ENCODE assay signal across 7 mouse cellular contexts in genomic region chr16:10542698-10543365, GRCm38 (mm10). TPM values are rescaled to one million over a fixed set of nuclear protein-coding genes. Genes with fewer than 3 reads are reported as not detected.
DNase-seq lines count a peak whose midpoint lies in the region; ATAC-seq lines count a peak whose summit lies in the region.

Gene Dexi, minus strand, starts transcription at chr16:10543054.

- H3K4me3 ChIP-seq in intestine, embryonic 15.5 days (replicated peaks), result peak within 1 kb of the TSS; percentile 90
- peak within 1 kb of the TSS; percentile 81 for H3K4me3 ChIP-seq in midbrain, embryonic 10.5 days

- H3K4me2 ChIP-seq in intestine, embryonic 15.5 days (replicated peaks), result peak within 1 kb of the TSS; percentile 90

- peak within 1 kb of the TSS; percentile 88 for H3K9ac ChIP-seq in intestine, embryonic 15.5 days

- peaks cover 27% of the 10 kb centered on the region for H3K4me1 ChIP-seq in intestine, embryonic 15.5 days (replicated peaks)
- peaks cover 55% of the 10 kb centered on the region for H3K4me1 ChIP-seq in midbrain, embryonic 10.5 days

- no peaks in the 10 kb centered on the region for H3K27me3 ChIP-seq in intestine, embryonic 15.5 days (replicated peaks)
- H3K27me3 ChIP-seq in midbrain, embryonic 10.5 days (ENCODE audit: low read depth, poor library complexity, severe bottlenecking), result no peaks in the 10 kb centered on the region

- peak within 1 kb of the TSS; percentile 91 for H3K27ac ChIP-seq in intestine, embryonic 15.5 days
- peak within 1 kb of the TSS; percentile 94 for H3K27ac ChIP-seq in midbrain, embryonic 10.5 days (replicated peaks)

- no peaks in the 10 kb centered on the region for H3K36me3 ChIP-seq in intestine, embryonic 15.5 days
- H3K36me3 ChIP-seq in midbrain, embryonic 10.5 days, result no peaks in the 10 kb centered on the region

- peak; percentile 95 for ATAC-seq in intestine, embryonic 15.5 days

- peak; percentile 97 for DNase-seq in adrenal gland, adult 2 months
- peak; percentile 89 for DNase-seq in embryo, embryonic 11.5 days (ENCODE audit: low read depth, low spot score)
- peak; percentile 91 to 93 for DNase-seq in gastrocnemius, postnatal 36 days
- DNase-seq in left cerebral cortex, postnatal 25 days (ENCODE audit: low spot score in 2 of 2), result peak; percentile 95 to 99
- DNase-seq in midbrain, embryonic 10.5 days (ENCODE audit: low spot score), result peak; percentile 93
- peak; percentile 86 for DNase-seq in right cerebral cortex, postnatal 4 days

- intact Hi-C loops in gastrocnemius, postnatal 36 days (cut with DNase I), result no loop called here
- intact Hi-C loops in left cerebral cortex, postnatal 25 days (cut with DNase I), result no loop called here

- WGBS in intestine, embryonic 15.5 days, result under 1% methylated on average over 61 of the region's 61 CpGs
- WGBS in midbrain, embryonic 10.5 days, result under 1% methylated on average over 60 of the region's 61 CpGs

- no peaks in the 10 kb centered on the region for H3K9me3 ChIP-seq in intestine, embryonic 15.5 days
- H3K9me3 ChIP-seq in midbrain, embryonic 10.5 days (replicated peaks), result no peaks in the 10 kb centered on the region

RNA-seq across cellular contexts. Expression of gene Dexi, which starts in this region (rescaled TPM):
- 10 to 100 TPM; 17.1 to 24.2 TPM for total RNA-seq in adrenal gland, adult 2 months (2021)
- polyA plus RNA-seq in adrenal gland, adult 2 months (2012; rRNA removed), result 89.2 and 99.6 TPM in 2 replicates
- 10 to 100 TPM; 39.3 to 47.4 TPM for total RNA-seq in gastrocnemius, postnatal 36 days (2021)
- polyA plus RNA-seq in intestine, embryonic 15.5 days (2015; fragmentation: Nextera tagmentation; extraction: Ambion mirVana), result 14.1 and 14.7 TPM in 2 replicates
- total RNA-seq in left cerebral cortex, postnatal 25 days (2021), result 10 to 100 TPM; 59.5 to 64.8 TPM
- polyA plus RNA-seq in midbrain, embryonic 10.5 days (2016; fragmentation: Nextera tagmentation; extraction: Ambion mirVana), result 15.6 and 17.4 TPM in 2 replicates

Comparison
In these comparisons a context has a peak if more than half of its experiments do, and no peak if none do; other contexts are left out.
1. Peak in every context shown above with its lines: DNase-seq, ATAC-seq, H3K4me3 ChIP-seq and H3K27ac ChIP-seq.